Mouse (Mus musculus): ENCODE data around the gene Cyp27b1.

The Cyp27b1 gene

DNA sequence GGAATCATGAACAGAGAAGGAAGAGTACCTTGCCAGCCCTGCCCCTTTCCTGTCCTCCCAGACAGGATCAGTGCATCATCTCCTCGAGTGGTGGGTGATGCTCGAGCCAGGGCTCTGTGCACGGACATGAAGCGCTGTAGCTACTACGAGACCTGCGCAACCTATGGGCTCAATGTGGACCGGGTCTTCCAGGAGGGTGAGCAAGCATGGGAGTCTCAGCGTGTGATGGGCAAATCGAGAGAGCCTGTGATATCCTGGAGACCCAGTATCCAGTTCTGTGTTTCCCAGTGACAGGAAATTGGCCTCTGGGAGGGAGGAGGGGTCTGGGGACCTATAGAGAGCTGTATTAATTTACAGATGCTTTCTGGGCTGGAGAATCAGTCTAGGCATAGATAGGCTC is 37.0 kb downstream of the Cyp27b1 start:
- in situ Hi-C loops (cut with MboI, MseI) = no loop called here

DNA sequence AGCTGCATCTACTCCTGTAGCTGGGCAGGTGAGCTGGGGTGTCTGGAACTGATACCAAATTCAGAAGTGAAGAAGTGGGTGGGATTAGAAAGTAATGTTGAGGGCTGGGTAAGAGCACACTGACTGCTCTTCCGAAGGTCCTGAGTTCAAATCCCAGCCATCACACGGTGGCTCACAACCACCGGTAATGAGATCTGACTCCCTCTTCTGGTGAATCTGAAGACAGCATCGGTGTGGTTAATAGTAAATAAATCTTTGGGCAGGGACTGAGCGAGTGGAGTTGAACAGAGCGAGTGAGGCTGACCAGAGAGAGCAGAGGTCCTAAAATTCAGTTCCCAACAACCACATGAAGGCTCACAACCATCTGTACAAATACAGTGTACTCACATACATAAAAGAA is 37.6 kb downstream of the Cyp27b1 start:
- in situ Hi-C loops (cut with MboI, MseI) = no loop called here

DNA sequence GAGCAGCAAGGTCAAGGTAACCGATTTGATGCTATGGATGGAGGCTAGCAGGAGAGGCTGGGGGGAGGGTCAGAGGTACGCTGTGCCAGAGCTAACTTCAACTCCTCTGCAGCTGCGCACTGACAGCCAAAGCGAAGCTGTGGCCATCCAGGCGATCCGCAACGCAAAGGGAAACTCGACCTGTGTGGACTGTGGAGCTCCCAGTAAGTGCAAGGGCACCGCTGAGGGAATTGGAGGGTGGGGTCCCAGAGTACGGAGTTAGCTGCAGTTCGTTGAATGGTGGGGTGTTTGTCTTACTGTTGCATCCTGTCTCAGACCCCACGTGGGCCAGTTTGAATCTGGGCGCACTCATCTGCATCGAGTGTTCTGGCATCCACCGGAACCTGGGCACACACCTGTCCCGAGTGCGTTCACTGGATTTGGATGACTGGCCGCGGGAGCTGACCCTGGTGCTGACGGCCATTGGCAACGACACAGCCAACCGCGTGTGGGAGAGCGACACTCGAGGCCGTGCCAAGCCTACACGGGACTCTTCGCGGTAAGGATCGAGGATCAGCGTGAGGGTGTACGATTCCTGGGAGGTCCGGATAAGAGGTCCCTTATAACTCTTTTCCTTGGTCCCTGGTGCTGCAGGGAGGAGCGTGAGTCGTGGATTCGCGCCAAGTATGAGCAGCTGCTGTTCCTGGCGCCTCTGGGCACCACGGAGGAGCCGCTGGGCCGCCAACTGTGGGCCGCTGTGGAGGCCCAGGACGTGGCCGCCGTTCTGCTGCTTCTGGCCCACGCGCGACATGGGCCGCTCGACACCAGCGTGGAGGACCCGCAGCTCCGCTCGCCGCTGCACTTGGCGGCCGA is 42.7 kb downstream of the Cyp27b1 start:
- in situ Hi-C loops (cut with MboI, MseI) = no loop called here

DNA sequence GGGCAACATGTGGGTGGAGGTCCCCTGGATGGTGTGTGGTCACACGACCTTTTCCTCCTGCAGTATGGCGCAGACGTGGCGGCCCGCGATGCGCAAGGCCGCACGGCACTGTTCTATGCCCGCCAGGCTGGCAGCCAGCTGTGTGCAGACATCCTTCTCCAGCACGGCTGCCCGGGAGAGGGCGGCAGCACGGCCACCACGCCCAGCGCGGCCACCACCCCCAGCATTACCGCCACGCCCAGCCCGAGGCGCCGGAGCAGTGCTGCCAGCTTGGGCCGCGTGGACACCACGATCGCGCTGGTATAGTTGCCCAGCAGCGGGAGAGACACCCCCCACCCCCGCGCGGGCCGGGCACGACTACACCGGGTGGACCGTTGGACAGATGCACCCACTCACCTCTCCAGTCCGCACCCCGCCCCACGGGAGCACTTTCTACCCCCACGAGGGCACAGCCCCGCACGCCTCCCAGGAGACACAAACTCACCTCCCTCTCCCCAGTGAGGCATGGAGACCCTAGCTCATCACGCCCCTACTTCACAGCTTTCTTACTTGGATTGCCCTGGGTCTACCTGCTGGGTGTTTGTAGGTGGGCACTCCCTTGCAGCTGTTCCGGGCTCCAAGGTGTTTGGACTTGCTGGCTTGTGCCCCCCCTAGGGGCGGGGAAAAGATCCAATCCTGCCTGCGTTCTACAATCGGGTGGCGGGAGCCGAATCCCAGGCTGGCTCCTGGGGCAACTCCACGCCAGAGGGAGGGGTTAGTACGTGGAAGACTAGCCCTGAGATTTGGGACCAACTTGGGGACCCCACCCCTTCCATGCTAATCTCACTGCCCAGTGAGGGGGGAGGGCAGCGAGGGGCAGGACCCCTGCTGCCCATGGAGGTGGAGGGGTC is 43.7 kb downstream of the Cyp27b1 start:
- in situ Hi-C loops (cut with MboI, MseI) = no loop called here

DNA sequence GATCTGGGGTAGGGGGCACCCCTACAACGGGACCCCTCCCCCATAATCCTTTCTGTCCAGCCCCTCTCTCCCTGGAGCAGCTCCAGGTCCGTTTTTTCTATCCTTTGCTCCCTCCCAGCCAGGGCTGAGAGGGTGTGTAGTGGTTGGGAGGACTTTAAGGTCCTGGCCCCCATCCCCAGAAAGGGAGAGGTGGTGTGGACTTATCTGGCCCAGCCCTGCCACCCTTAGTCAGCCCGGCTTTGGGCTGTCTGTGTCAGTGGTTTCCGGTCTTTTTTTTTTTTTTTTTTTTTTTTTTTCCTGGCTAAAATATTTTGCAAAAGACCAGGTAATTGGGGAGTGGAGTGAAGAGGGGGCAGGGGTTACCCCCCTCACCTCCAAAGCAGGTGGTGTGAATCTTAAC is 44.7 kb downstream of the Cyp27b1 start:
- in situ Hi-C loops (cut with MboI, MseI) = no loop called here

DNA sequence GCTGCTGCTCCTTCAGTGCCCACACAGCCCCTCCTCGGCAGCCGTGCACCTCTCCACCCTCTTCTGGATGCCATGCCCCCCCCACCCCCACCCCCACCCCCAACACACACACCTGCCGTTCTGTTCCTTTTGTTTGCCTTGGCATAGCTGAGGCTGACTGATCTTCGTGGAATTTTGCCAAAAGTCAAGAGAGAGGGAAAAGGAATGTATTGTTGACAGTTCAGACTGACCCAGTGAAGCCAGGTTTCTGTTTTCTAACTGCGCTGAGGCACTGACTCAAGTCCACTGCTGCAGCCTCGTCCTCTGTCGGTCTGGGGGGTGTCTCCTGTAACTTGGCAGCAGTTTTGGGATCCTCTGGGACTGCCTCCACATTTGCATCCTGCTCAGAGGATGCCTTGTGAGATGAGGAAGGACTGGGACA is 46.3 kb downstream of the Cyp27b1 start:
- in situ Hi-C loops (cut with MboI, MseI) = no loop called here

DNA sequence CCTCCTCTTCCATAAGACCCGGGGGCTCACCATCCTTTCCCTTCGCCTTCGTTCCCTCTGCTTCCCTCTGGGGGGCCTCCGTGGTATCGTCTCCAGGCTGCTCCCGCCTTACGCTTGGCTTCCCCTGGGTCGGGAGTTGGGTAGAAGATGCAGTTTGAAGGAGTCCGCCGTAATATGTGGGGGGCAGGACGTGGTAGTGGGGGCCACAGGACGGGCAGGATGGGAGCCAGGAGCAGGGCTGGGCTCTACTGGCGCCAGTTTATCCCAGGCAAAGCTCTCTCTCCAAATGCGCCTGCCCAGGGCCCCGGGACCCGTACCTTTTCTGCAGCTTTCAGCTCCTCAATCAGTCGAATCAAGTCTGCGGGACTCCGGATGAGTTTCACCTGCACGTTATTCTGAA is 50.5 kb downstream of the Cyp27b1 start:
- in situ Hi-C loops (cut with MboI, MseI) = no loop called here

DNA sequence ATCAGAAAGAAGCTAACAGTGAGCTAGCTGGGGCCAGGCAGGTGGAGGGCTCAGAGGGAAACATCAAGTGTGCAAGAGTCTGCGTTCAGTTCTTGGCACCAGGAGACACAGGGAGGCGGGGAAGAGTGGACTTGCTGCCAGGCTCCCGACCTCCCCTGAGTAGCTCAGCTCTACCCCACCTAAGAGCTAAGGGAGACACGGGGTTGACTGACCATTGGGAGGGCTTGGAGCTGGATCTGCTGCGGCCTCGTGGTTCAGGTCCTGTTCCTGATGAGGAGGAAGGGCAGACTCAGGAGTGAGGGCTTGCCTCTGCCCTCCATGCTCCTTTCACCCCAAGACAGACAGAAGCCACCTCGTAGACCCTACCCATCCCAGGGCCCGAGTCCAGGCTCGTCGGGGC is 51.1 kb downstream of the Cyp27b1 start:
- in situ Hi-C loops (cut with MboI, MseI) = no loop called here

DNA sequence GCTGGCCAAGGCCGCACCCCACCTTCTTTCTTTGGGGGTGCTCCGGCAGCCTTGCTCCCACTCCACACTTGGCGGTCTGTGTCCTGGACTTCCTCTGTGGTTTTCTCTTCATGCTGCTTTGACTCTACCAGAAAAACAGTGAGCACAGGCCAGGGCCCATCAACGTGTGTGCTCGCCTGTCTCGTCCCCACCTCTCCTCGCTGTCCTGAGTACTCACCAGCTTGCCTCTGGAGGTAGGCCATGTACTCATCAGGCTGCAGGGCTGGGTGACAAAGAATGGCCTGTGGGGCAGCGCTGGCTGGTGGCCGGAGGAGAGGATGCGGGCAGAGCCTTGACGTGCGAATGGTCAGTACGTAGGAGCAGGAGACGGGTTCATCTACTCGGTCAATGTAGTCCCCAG is 51.8 kb downstream of the Cyp27b1 start:
- in situ Hi-C loops (cut with MboI, MseI) = no loop called here

DNA sequence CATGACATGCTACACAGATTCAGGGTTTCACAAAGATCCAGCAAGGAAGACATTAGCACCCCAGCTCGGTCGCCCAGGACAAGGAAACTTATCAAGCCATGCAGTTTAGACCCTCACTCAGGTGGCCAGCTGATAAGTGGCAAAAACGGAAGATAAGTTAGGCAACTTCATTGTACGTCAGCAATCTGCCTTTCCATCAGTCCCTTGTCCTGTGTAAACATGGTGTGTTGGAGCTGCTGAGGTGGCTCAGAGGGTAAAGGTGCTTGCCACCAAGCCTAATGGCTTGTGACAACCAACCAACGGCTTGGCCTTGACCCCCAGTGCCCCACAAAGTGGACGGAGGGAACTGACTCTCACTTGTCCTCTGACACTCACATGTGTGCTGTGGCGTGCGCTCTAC is 52.4 kb downstream of the Cyp27b1 start:
- in situ Hi-C loops (cut with MboI, MseI) = no loop called here

DNA sequence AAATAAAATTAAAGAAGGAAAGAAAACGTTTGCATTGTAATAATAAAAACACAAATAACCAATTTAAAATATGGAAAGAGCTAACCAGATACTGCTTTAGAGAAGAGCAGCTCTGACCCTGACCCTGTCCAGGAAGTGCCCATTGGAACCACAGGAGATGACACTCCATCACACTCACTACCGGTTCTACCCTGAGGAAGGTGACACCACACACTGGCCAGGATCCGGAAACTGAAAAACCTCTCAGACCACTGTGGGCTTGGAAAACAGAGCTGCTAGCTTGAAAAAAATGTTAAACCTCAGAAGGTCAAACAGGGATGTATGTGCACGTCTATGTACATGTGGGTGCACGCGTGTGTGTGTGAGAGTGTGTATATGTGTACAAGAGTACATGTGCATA is 53.1 kb downstream of the Cyp27b1 start:
- in situ Hi-C loops (cut with MboI, MseI) = no loop called here

Measured in T-helper 17 cell (primary cell).